ENCODE assay signal across 7 mouse cellular contexts in genomic region chr14:104467966-104468622, GRCm38 (mm10). TPM values are rescaled to one million over a fixed set of nuclear protein-coding genes. Genes with fewer than 3 reads are reported as not detected.
DNase-seq lines count a peak whose midpoint lies in the region; ATAC-seq and TF ChIP-seq lines count a peak whose summit lies in the region.

TSS of gene Pou4f1 (minus strand) at chr14:104467999.

- H3K4me2 ChIP-seq in hindbrain, embryonic 12.5 days (replicated peaks): peak within 1 kb of the TSS; percentile 82
- H3K4me2 ChIP-seq in liver, embryonic 12.5 days: peak within 1 kb of the TSS; percentile 71

- H3K27ac ChIP-seq in embryonic fibroblast, embryonic 13.5 days (ENCODE audit: insufficient read depth, low read length): no peak within 1 kb of the TSS
- H3K27ac ChIP-seq in hindbrain, embryonic 12.5 days: peak within 1 kb of the TSS; percentile 84
- H3K27ac ChIP-seq in liver, embryonic 12.5 days: no peak within 1 kb of the TSS

- TF ChIP-seq CTCF in E14TG2a.4 (conservative IDR thresholded peaks at IDR 0.05; ENCODE audit: low read length): no peak
- no peak for TF ChIP-seq CTCF in embryonic fibroblast, embryonic 13.5 days (IDR thresholded peaks at IDR 0.05; ENCODE audit: borderline replicate concordance, insufficient read depth, low read length)

- peak; percentile 92 for ATAC-seq in hindbrain, embryonic 12.5 days (ENCODE audit: low FRiP score)
- ATAC-seq in liver, embryonic 12.5 days: peak; percentile 86

- peak within 1 kb of the TSS; percentile 83 for H3K4me3 ChIP-seq in E14TG2a.4 (replicated peaks; ENCODE audit: low read length)
- H3K4me3 ChIP-seq in embryonic fibroblast, embryonic 13.5 days (ENCODE audit: insufficient read depth, low read length): peak within 1 kb of the TSS; percentile 9
- peak within 1 kb of the TSS; percentile 69 for H3K4me3 ChIP-seq in hindbrain, embryonic 12.5 days
- H3K4me3 ChIP-seq in liver, embryonic 12.5 days: peak within 1 kb of the TSS; percentile 56

- H3K27me3 ChIP-seq in E14TG2a.4 (ENCODE audit: insufficient read depth, low read length): peaks cover 77% of the 10 kb centered on the region
- H3K27me3 ChIP-seq in hindbrain, embryonic 12.5 days: peaks cover 87% of the 10 kb centered on the region
- peaks cover 100% of the 10 kb centered on the region for H3K27me3 ChIP-seq in liver, embryonic 12.5 days (replicated peaks)

- peak within 1 kb of the TSS; percentile 72 for H3K9ac ChIP-seq in hindbrain, embryonic 12.5 days
- no peak within 1 kb of the TSS for H3K9ac ChIP-seq in liver, embryonic 12.5 days

- WGBS in hindbrain, embryonic 12.5 days: under 1% methylated on average over 61 of the region's 62 CpGs
- under 1% methylated on average over 62 of the region's 62 CpGs for WGBS in liver, embryonic 12.5 days (ENCODE audit: insufficient replicate concordance)

- peaks cover 15% of the 10 kb centered on the region for H3K4me1 ChIP-seq in E14TG2a.4 (replicated peaks; ENCODE audit: low read depth, low read length)
- no peaks in the 10 kb centered on the region; the same call in 1 of the 2 replicates for H3K4me1 ChIP-seq in embryonic fibroblast, embryonic 13.5 days (ENCODE audit: control insufficient read depth, insufficient read depth, low read length)
- H3K4me1 ChIP-seq in hindbrain, embryonic 12.5 days: peaks cover 43% of the 10 kb centered on the region
- H3K4me1 ChIP-seq in liver, embryonic 12.5 days: peaks cover 13% of the 10 kb centered on the region

- TF ChIP-seq POLR2A in embryonic fibroblast, embryonic 13.5 days (IDR thresholded peaks at IDR 0.05; ENCODE audit: low read depth, low read length): no peak

- H3K36me3 ChIP-seq in E14TG2a.4 (ENCODE audit: insufficient read depth, low read length): no peaks in the 10 kb centered on the region
- no peaks in the 10 kb centered on the region for H3K36me3 ChIP-seq in hindbrain, embryonic 12.5 days
- H3K36me3 ChIP-seq in liver, embryonic 12.5 days: no peaks in the 10 kb centered on the region

- DNase-seq in Muller cell, postnatal 12 days (ENCODE audit: inconsistent ontology term): peak; percentile 66
- peak; percentile 46 for DNase-seq in naive thymus-derived CD4-positive, alpha-beta T cell, adult 2 months (ENCODE audit: low read depth)
- peak; percentile 70 for DNase-seq in yolk sac, embryonic 10.5 days (ENCODE audit: low spot score)

- H3K9me3 ChIP-seq in E14TG2a.4 (ENCODE audit: low read length): no peaks in the 10 kb centered on the region; the same call in 1 of the 2 replicates
- no peaks in the 10 kb centered on the region for H3K9me3 ChIP-seq in hindbrain, embryonic 12.5 days (replicated peaks)
- no peaks in the 10 kb centered on the region for H3K9me3 ChIP-seq in liver, embryonic 12.5 days (replicated peaks)

RNA-seq across cellular contexts. Expression of gene Pou4f1, which starts in this region (rescaled TPM):
- not detected in 2 replicates for polyA plus RNA-seq in embryonic fibroblast, embryonic 13.5 days (2011; ENCODE audit: insufficient read length, low read depth, missing spikeins)
- 53.0 and 67.1 TPM in 2 replicates for polyA plus RNA-seq in hindbrain, embryonic 12.5 days (2016; fragmentation: Nextera tagmentation; extraction: Ambion mirVana)
- 0.11 and 0.19 TPM in 2 replicates for polyA plus RNA-seq in liver, embryonic 12.5 days (2016; fragmentation: Nextera tagmentation; extraction: Ambion mirVana)

Comparison
In these comparisons a context has a peak if more than half of its experiments do, and no peak if none do; other contexts are left out.
1. RNA of gene Pou4f1 (polyA plus RNA-seq): 53.0 to 67.1 TPM in hindbrain, embryonic 12.5 days; 0.11 to 0.19 TPM in liver, embryonic 12.5 days and not detected in embryonic fibroblast, embryonic 13.5 days; every median in the first group is over 10 times any median in the second.
2. Peak in ATAC-seq, H3K4me3 ChIP-seq and H3K4me2 ChIP-seq in liver, embryonic 12.5 days; RNA of the gene not detected or under 1 TPM.
3. H3K4me3 ChIP-seq: peak in every context shown above with its lines; median percentile 83 in E14TG2a.4; 69 in hindbrain, embryonic 12.5 days; 56 in liver, embryonic 12.5 days; 9 in embryonic fibroblast, embryonic 13.5 days.
4. Peak in every context shown above with its lines, with median percentiles within 50 percentile points of each other: DNase-seq.